Mouse (Mus musculus): ENCODE measurements around the gene Slamf1. TPM values are rescaled to one million over a fixed set of nuclear protein-coding genes. Genes with fewer than 3 reads are reported as not detected.

Gene Slamf1
- polyA plus RNA-seq, 1 experiment from 2014 or later = 0.27 TPM

GRCm38 (mm10) chr1:171825462-171825861 is 58.5 kb downstream of the Slamf1 start:
- Histone ChIP-seq H3K27me3 (ENCODE audit: control insufficient read depth, insufficient read depth, low read length) (no peaks in the 10 kb centered on the region), H3K9me3 (ENCODE audit: control insufficient read depth, low read length) (no peaks in the 10 kb centered on the region), H3K4me3 (ENCODE audit: low read depth, low read length) (no peak overlapping the region), H3K36me3 (ENCODE audit: control insufficient read depth, insufficient read depth, low read length) (no peaks in the 10 kb centered on the region), H3K27ac (ENCODE audit: low read depth, low read length) (no peak overlapping the region), H3K9ac (ENCODE audit: low read length) (no peak overlapping the region), H3K4me1 (replicated peaks; ENCODE audit: control insufficient read depth, insufficient read depth, low read length) (no peaks in the 10 kb centered on the region), H3K4me2 (ENCODE audit: low read depth, low read length, severe bottlenecking) (no peak overlapping the region)
- 44% methylated on average over 4 of the region's 4 CpGs for WGBS
- no peak; the same call in 1 of the 2 replicates for ATAC-seq (replicated peaks; ENCODE audit: low FRiP score)
- no peak for DNase-seq (ENCODE audit: low spot score)

- no peaks in the 10 kb centered on the region for H3K27me3 ChIP-seq (ENCODE audit: control insufficient read depth, insufficient read depth, low read length)
- no peak overlapping the region for H3K4me2 ChIP-seq (ENCODE audit: low read depth, low read length, severe bottlenecking)
- no peak overlapping the region for H3K9ac ChIP-seq (ENCODE audit: low read length)
- ATAC-seq (replicated peaks; ENCODE audit: low FRiP score) (0 out of 2 replicates have a peak, but pooled peaks have one; percentile 63), DNase-seq (ENCODE audit: low spot score) (no peak)
- no peak overlapping the region for H3K4me3 ChIP-seq (ENCODE audit: low read depth, low read length)
- no peak overlapping the region for H3K27ac ChIP-seq (ENCODE audit: low read depth, low read length)
- no peaks in the 10 kb centered on the region for H3K9me3 ChIP-seq (ENCODE audit: control insufficient read depth, low read length)
- no peaks in the 10 kb centered on the region for H3K36me3 ChIP-seq (ENCODE audit: control insufficient read depth, insufficient read depth, low read length)
- no peaks in the 10 kb centered on the region for H3K4me1 ChIP-seq (replicated peaks; ENCODE audit: control insufficient read depth, insufficient read depth, low read length)
Measured at GRCm38 (mm10) chr1:171826164-171826563, 59.2 kb downstream of the Slamf1 start.

DNA sequence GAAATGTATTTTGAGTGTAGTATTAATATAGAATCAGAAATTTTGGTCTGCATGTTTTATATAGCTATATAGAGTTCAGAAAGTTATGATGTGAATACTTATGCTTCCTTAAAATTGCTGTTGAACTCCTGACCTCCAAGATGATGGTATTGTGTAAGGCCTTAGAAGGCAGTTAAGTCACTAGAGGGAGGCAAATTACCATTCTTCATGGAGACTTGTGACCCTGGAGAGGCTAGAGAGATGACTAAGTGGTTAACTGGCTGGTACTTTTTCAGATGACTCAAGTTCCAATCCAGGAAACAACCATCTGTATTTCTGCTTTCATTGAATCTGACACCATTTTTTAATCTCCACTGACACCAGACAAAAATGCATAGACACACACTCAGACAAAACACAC is 60.7 kb downstream of the Slamf1 start:
- DNase-seq (ENCODE audit: low spot score) (no peak), ATAC-seq (replicated peaks; ENCODE audit: low FRiP score) (no peak)
- Histone ChIP-seq H3K9ac (ENCODE audit: low read length) (no peak overlapping the region), H3K27ac (ENCODE audit: low read depth, low read length) (no peak overlapping the region), H3K27me3 (ENCODE audit: control insufficient read depth, insufficient read depth, low read length) (no peaks in the 10 kb centered on the region), H3K36me3 (ENCODE audit: control insufficient read depth, insufficient read depth, low read length) (no peaks in the 10 kb centered on the region), H3K9me3 (ENCODE audit: control insufficient read depth, low read length) (no peaks in the 10 kb centered on the region), H3K4me2 (ENCODE audit: low read depth, low read length, severe bottlenecking) (no peak overlapping the region), H3K4me1 (replicated peaks; ENCODE audit: control insufficient read depth, insufficient read depth, low read length) (no peaks in the 10 kb centered on the region), H3K4me3 (ENCODE audit: low read depth, low read length) (no peak overlapping the region)

DNA sequence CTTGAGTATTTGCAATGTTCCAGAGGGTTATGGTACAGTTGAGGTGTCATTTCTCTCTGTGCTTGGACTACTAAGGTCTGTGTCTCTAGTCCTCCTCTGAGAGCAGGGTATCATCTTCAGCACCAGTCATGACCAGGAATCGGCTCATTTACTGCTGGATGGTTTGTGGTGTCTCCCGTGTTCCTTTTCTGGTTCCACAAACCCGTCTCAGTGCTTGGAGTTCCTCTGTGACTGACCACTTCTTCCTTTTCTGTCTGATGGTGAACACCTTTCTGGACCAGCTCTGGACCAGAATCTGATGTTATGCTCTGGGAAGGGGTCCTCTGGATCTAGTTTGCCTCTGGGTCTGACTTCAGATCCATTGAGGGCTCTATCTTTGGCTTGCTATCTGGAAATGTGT is 72.6 kb downstream of the Slamf1 start, which contains the start of gene Cd84:
Cd84 (plus strand) TSS at position 210 of the 400 bp plus-strand sequence.
- Histone ChIP-seq H3K4me1 (replicated peaks; ENCODE audit: control insufficient read depth, insufficient read depth, low read length) (no peaks in the 10 kb centered on the region), H3K9me3 (ENCODE audit: control insufficient read depth, low read length) (no peaks in the 10 kb centered on the region), H3K27ac (ENCODE audit: low read depth, low read length) (no peak within 1 kb of the TSS), H3K4me2 (ENCODE audit: low read depth, low read length, severe bottlenecking) (no peak within 1 kb of the TSS), H3K27me3 (ENCODE audit: control insufficient read depth, insufficient read depth, low read length) (no peaks in the 10 kb centered on the region), H3K36me3 (ENCODE audit: control insufficient read depth, insufficient read depth, low read length) (no peaks in the 10 kb centered on the region), H3K4me3 (ENCODE audit: low read depth, low read length) (no peak within 1 kb of the TSS), H3K9ac (ENCODE audit: low read length) (no peak within 1 kb of the TSS)
- ATAC-seq (replicated peaks; ENCODE audit: low FRiP score) = no peak
- WGBS = 92% methylated on average over 3 of the region's 3 CpGs
- no peak for DNase-seq (ENCODE audit: low spot score)

DNA sequence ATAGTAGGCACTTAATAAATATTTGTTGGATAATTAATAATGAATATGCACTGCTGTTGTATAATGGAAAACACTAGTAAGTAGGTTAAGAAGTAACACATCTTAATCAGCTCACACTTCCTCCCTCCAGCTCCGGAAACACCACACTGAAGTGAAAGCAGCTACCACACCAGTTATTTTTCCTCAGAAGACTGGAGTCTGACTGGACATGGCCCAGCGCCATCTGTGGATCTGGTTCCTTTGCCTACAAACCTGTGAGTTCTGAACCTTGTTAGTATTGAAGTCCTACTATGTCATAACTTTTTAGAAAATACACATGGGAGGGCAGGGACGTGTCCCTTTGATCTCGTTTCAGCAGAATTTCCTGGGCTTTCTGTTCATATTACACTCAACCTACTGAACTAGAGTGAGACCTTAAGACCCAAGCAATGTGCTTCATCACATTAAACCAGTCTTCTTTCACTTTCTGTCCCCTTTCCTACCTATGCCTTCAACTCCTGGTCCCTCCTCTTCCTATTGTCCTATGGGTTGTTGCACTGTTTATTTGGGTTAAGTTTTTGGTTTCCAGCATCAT is 73.6 kb downstream of the Slamf1 start:
- no peaks in the 10 kb centered on the region for H3K4me1 ChIP-seq (replicated peaks; ENCODE audit: control insufficient read depth, insufficient read depth, low read length)
- no peak overlapping the region for H3K27ac ChIP-seq (ENCODE audit: low read depth, low read length)
- H3K9ac ChIP-seq (ENCODE audit: low read length) = no peak overlapping the region
- H3K4me2 ChIP-seq (ENCODE audit: low read depth, low read length, severe bottlenecking) = no peak overlapping the region
- no peak overlapping the region for H3K4me3 ChIP-seq (ENCODE audit: low read depth, low read length)
- no peaks in the 10 kb centered on the region for H3K36me3 ChIP-seq (ENCODE audit: control insufficient read depth, insufficient read depth, low read length)
- H3K27me3 ChIP-seq (ENCODE audit: control insufficient read depth, insufficient read depth, low read length) = no peaks in the 10 kb centered on the region
- DNase-seq (ENCODE audit: low spot score) (no peak), ATAC-seq (replicated peaks; ENCODE audit: low FRiP score) (no peak)
- no peaks in the 10 kb centered on the region for H3K9me3 ChIP-seq (ENCODE audit: control insufficient read depth, low read length)
- WGBS = 86% methylated on average over 4 of the region's 4 CpGs

DNA sequence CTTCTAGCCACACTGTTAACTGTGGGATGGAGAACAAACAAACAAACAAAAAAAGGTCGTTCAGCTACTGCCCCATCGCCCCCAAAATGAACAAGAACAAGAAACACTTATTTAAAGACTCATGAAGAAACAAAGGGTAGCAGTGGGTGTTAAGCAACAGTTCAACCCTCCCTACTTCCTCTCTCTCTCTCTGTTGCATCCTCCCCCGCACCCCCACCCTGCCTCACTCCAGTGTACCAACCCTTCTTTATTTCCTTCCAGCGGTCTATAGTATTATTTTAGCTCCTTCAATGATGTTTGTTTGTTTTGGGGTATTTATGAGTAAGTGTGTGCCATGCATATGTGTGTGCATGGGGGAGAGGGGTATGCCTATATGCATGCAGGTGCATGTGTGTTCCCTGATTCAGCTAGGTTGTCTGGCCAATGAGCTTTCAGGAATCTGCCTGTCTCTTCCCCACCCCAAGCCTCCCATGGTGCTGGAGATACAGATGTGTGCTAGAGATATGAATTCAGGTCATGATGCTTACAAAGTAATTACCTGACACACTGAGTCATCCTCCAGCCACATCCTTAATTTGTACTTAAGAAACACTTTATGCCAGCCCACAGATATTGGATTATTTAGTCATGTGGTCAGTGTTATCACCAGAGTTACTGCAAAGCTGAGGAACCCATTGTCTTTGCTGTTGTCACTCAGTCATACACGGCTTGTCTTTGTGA is 78.3 kb downstream of the Slamf1 start:
- no peak for DNase-seq (ENCODE audit: low spot score)
- no peaks in the 10 kb centered on the region for H3K9me3 ChIP-seq (ENCODE audit: control insufficient read depth, low read length)
- no peaks in the 10 kb centered on the region for H3K36me3 ChIP-seq (ENCODE audit: control insufficient read depth, insufficient read depth, low read length)
- ATAC-seq (replicated peaks; ENCODE audit: low FRiP score) = no peak
- no peak overlapping the region for H3K4me2 ChIP-seq (ENCODE audit: low read depth, low read length, severe bottlenecking)
- H3K9ac ChIP-seq (ENCODE audit: low read length) = no peak overlapping the region
- no peaks in the 10 kb centered on the region for H3K27me3 ChIP-seq (ENCODE audit: control insufficient read depth, insufficient read depth, low read length)
- H3K27ac ChIP-seq (ENCODE audit: low read depth, low read length) = no peak overlapping the region
- 78% methylated on average over 5 of the region's 5 CpGs for WGBS
- no peak overlapping the region for H3K4me3 ChIP-seq (ENCODE audit: low read depth, low read length)
- H3K4me1 ChIP-seq (replicated peaks; ENCODE audit: control insufficient read depth, insufficient read depth, low read length) = no peaks in the 10 kb centered on the region

DNA sequence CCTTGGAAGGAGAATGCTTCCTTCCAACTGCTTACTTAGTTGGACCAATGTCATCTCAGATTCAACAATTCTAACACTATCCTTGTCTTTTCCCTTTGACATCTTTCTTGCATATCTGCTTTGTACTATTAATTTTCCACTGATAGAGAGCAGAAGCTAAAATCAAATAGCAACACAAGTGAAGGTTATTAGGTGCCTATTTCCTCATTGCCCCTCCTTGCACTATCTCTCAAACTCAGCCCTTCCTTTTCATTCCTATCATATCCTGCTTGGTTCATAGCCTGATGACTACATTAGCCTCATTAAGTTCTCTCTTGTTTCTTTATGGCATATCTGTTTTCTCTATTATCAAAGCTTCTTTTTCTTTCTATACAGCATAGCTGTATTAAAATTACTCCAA is 81.3 kb downstream of the Slamf1 start:
- no peaks in the 10 kb centered on the region for H3K27me3 ChIP-seq (ENCODE audit: control insufficient read depth, insufficient read depth, low read length)
- H3K4me1 ChIP-seq (replicated peaks; ENCODE audit: control insufficient read depth, insufficient read depth, low read length) = no peaks in the 10 kb centered on the region
- no peak overlapping the region for H3K4me2 ChIP-seq (ENCODE audit: low read depth, low read length, severe bottlenecking)
- DNase-seq (ENCODE audit: low spot score) = no peak
- ATAC-seq (replicated peaks; ENCODE audit: low FRiP score) = no peak
- H3K9me3 ChIP-seq (ENCODE audit: control insufficient read depth, low read length) = no peaks in the 10 kb centered on the region
- no peak overlapping the region for H3K27ac ChIP-seq (ENCODE audit: low read depth, low read length)
- H3K9ac ChIP-seq (ENCODE audit: low read length) = no peak overlapping the region
- H3K36me3 ChIP-seq (ENCODE audit: control insufficient read depth, insufficient read depth, low read length) = no peaks in the 10 kb centered on the region
- H3K4me3 ChIP-seq (ENCODE audit: low read depth, low read length) = no peak overlapping the region

GRCm38 (mm10) chr1:171848757-171849156 is 81.8 kb downstream of the Slamf1 start:
- Histone ChIP-seq H3K27me3 (ENCODE audit: control insufficient read depth, insufficient read depth, low read length) (no peaks in the 10 kb centered on the region), H3K4me1 (replicated peaks; ENCODE audit: control insufficient read depth, insufficient read depth, low read length) (no peaks in the 10 kb centered on the region), H3K36me3 (ENCODE audit: control insufficient read depth, insufficient read depth, low read length) (no peaks in the 10 kb centered on the region), H3K4me2 (ENCODE audit: low read depth, low read length, severe bottlenecking) (no peak overlapping the region), H3K9me3 (ENCODE audit: control insufficient read depth, low read length) (no peaks in the 10 kb centered on the region), H3K27ac (ENCODE audit: low read depth, low read length) (no peak overlapping the region), H3K9ac (ENCODE audit: low read length) (no peak overlapping the region), H3K4me3 (ENCODE audit: low read depth, low read length) (no peak overlapping the region)
- DNase-seq (ENCODE audit: low spot score) (no peak), ATAC-seq (replicated peaks; ENCODE audit: low FRiP score) (no peak)
- 92% methylated on average over 4 of the region's 4 CpGs for WGBS

DNA sequence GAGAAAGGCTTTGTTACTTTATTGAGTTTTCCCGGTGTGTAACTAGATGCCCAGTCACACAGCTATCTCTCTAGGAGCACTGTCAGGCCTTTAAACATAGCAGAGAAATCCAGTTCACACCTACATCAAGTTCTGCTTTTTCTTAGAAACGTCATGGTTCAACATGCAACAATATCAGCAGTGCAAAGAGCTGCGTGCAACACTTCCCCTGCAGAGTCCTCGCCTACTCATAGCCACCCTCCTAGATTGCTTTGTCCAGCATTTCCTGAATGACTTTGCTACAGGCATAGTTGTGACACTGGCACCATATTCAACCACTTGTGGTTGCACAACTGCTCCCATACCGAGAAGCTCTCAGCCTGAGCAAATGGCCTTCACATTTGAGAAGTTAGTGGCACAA is 82.5 kb downstream of the Slamf1 start:
- DNase-seq (ENCODE audit: low spot score) (no peak), ATAC-seq (replicated peaks; ENCODE audit: low FRiP score) (no peak)
- Histone ChIP-seq H3K27ac (ENCODE audit: low read depth, low read length) (no peak overlapping the region), H3K4me1 (replicated peaks; ENCODE audit: control insufficient read depth, insufficient read depth, low read length) (no peaks in the 10 kb centered on the region), H3K4me2 (ENCODE audit: low read depth, low read length, severe bottlenecking) (no peak overlapping the region), H3K4me3 (ENCODE audit: low read depth, low read length) (no peak overlapping the region), H3K9ac (ENCODE audit: low read length) (no peak overlapping the region), H3K9me3 (ENCODE audit: control insufficient read depth, low read length) (no peaks in the 10 kb centered on the region), H3K36me3 (ENCODE audit: control insufficient read depth, insufficient read depth, low read length) (no peaks in the 10 kb centered on the region), H3K27me3 (ENCODE audit: control insufficient read depth, insufficient read depth, low read length) (no peaks in the 10 kb centered on the region)
- WGBS = 83% methylated on average over 5 of the region's 5 CpGs
